Mouse (Mus musculus) CH12.LX (cell line): ENCODE measurements at regions not wholly inside any gene's neighbourhood (a gene's known extent, or its start where the extent isn't known, plus 50 kb on each side); places are given as distances from the start of the nearest gene placed in this dataset.

ENCODE experiments used
- DNase-seq: peaks from one replicate; pipeline ENCODE4 v3.0.0-alpha.2; 2013; ENCODE audit errors: extremely low read depth
- H3K27ac ChIP-seq: 2 replicates; pipeline ENCODE4 v1.5.1; 2012; ENCODE audit warnings: low read depth, mild to moderate bottlenecking, control low read depth, moderate library complexity; ENCODE audit not compliant: insufficient read depth
- H3K27me3 ChIP-seq: replicated peaks from 2 replicates; pipeline ENCODE3; 2012; ENCODE audit warnings: inconsistent platforms
- H3K36me3 ChIP-seq, 2 experiments: replicated peaks in 1 of 2; 2 replicates each; pipeline versions ENCODE3 to v1.6.1; 2012; ENCODE audit warnings: inconsistent platforms in 1 of 2, low read length in 1 of 2, mild to moderate bottlenecking in 1 of 2, mixed read lengths in 1 of 2, moderate library complexity in 1 of 2; ENCODE audit not compliant: control insufficient read depth in 1 of 2, insufficient read depth in 1 of 2
- H3K4me1 ChIP-seq, 2 experiments: 2 replicates each; pipeline ENCODE4 v1.6.1; 2012; ENCODE audit warnings: inconsistent platforms in 1 of 2, moderate library complexity in 1 of 2; ENCODE audit not compliant: insufficient read depth in 2 of 2, control insufficient read depth in 1 of 2
- H3K4me2 ChIP-seq: 2 replicates; pipeline ENCODE4 v1.6.1; 2012; ENCODE audit warnings: low read depth, mild to moderate bottlenecking, control low read depth; ENCODE audit not compliant: poor library complexity, insufficient read depth, severe bottlenecking
- H3K4me3 ChIP-seq, 3 experiments: fragments of 150-350 bp in 1 of 3; sonication (generic) in 1 of 3; replicated peaks in 1 of 3; 2 replicates each; pipeline versions ENCODE3 to v1.5.1; 2011 to 2012; ENCODE audit warnings: low read depth in 2 of 3, low read length in 2 of 3, mild to moderate bottlenecking in 2 of 3, moderate library complexity in 2 of 3, control low read depth in 1 of 3, improper control_type of control experiment in 1 of 3, inconsistent platforms in 1 of 3, mixed read lengths in 1 of 3; ENCODE audit not compliant: poor library complexity in 1 of 3
- H3K79me2 ChIP-seq: replicated peaks from 2 replicates; pipeline ENCODE4 v1.6.1; 2012; ENCODE audit warnings: mild to moderate bottlenecking, moderate library complexity; ENCODE audit not compliant: control insufficient read depth, poor library complexity, insufficient read depth, severe bottlenecking; ENCODE audit errors: extremely low read depth
- H3K9ac ChIP-seq: 2 replicates; pipeline ENCODE4 v1.6.1; 2012; ENCODE audit warnings: low read depth, mild to moderate bottlenecking, control low read depth, moderate library complexity; ENCODE audit not compliant: insufficient read depth
- H3K9me3 ChIP-seq: replicated peaks from 2 replicates; pipeline ENCODE3; 2012; ENCODE audit warnings: low read length, inconsistent platforms, mixed read lengths
- BHLHE40 ChIP-seq: IDR thresholded peaks from 2 replicates; pipeline ENCODE4 v1.6.1; 2011; ENCODE audit warnings: mild to moderate bottlenecking, low read depth, low read length, improper control_type of control experiment
- ETS1 ChIP-seq: conservative IDR thresholded peaks from 2 replicates; pipeline ENCODE4 v1.6.1; 2012; ENCODE audit warnings: low read depth, mild to moderate bottlenecking, inconsistent platforms, low read length, improper control_type of control experiment, moderate library complexity
- IRF4 ChIP-seq: IDR thresholded peaks from 2 replicates; pipeline ENCODE4 v1.6.1; 2014; ENCODE audit warnings: low read depth, mild to moderate bottlenecking, inconsistent platforms, low read length, improper control_type of control experiment
- JUN ChIP-seq: IDR thresholded peaks from 2 replicates; pipeline ENCODE4 v1.6.1; 2011; ENCODE audit warnings: low read depth, mild to moderate bottlenecking, low read length, improper control_type of control experiment, moderate library complexity; ENCODE audit not compliant: insufficient read depth
- JUND ChIP-seq: conservative IDR thresholded peaks from 2 replicates; pipeline ENCODE4 v1.6.1; 2011; ENCODE audit warnings: low read depth, low read length, improper control_type of control experiment
- MAFK ChIP-seq: IDR thresholded peaks from 2 replicates; pipeline ENCODE4 v1.6.1; 2011; ENCODE audit warnings: low read length, improper control_type of control experiment; ENCODE audit not compliant: insufficient replicate concordance
- MAZ ChIP-seq: IDR thresholded peaks from 2 replicates; pipeline ENCODE4 v1.6.1; 2012; ENCODE audit warnings: low read depth, mild to moderate bottlenecking, inconsistent platforms, low read length, improper control_type of control experiment, moderate library complexity
- MYC ChIP-seq: IDR thresholded peaks from 2 replicates; pipeline ENCODE4 v1.6.1; 2011; ENCODE audit warnings: low read depth, mild to moderate bottlenecking, improper control_type of control experiment, low read length
- POLR2A ChIP-seq: IDR thresholded peaks from 2 replicates; pipeline ENCODE4 v1.6.1; 2011; ENCODE audit warnings: low read depth, mild to moderate bottlenecking, improper control_type of control experiment, low read length
- RCOR1 ChIP-seq: conservative IDR thresholded peaks from 2 replicates; pipeline ENCODE4 v1.6.1; 2012; ENCODE audit warnings: low read depth, mild to moderate bottlenecking, inconsistent platforms, low read length, improper control_type of control experiment
- SIN3A ChIP-seq: IDR thresholded peaks from 2 replicates; pipeline ENCODE4 v1.6.1; 2012; ENCODE audit warnings: low read length, improper control_type of control experiment, inconsistent platforms
- TBP ChIP-seq: conservative IDR thresholded peaks from 2 replicates; pipeline ENCODE4 v1.6.1; 2011; ENCODE audit warnings: low read depth, low read length, improper control_type of control experiment
- UBTF ChIP-seq: IDR thresholded peaks from 2 replicates; pipeline ENCODE4 v1.6.1; 2012; ENCODE audit warnings: low read depth, mild to moderate bottlenecking, inconsistent platforms, low read length, improper control_type of control experiment, moderate library complexity
- USF1 ChIP-seq: IDR thresholded peaks from 2 replicates; pipeline ENCODE4 v1.6.1; 2014; ENCODE audit warnings: low read depth, mild to moderate bottlenecking, inconsistent platforms, low read length, improper control_type of control experiment
- USF2 ChIP-seq: conservative IDR thresholded peaks from 2 replicates; pipeline ENCODE4 v1.6.1; 2011; ENCODE audit warnings: low read depth, low read length, improper control_type of control experiment
- ZMIZ1 ChIP-seq: IDR thresholded peaks from 2 replicates; pipeline ENCODE4 v1.6.1; 2012; ENCODE audit warnings: low read depth, mild to moderate bottlenecking, inconsistent platforms, low read length, improper control_type of control experiment
- dilution Hi-C: fragments of 300-500 bp; cut with MboI; formaldehyde crosslinking; loops from 2 replicates; pipeline ENCODE4 v1.14.3; 2020; ENCODE audit warnings: low sequenced_read_pairs; ENCODE audit not compliant: extremely low pct_unique_long_range_greater_than_20kb, extremely low pct_ligation_motif_present
- in situ Hi-C: fragments of 300-500 bp; cut with MboI; formaldehyde crosslinking; loops from 3 replicates; pipeline ENCODE4 v1.14.3; 2019; ENCODE audit warnings: low sequenced_read_pairs, low pct_ligation_motif_present, low pct_unique_long_range_greater_than_20kb, mixed read lengths

- dilution Hi-C loops (no loop called here), in situ Hi-C loops (no loop called here)
- TF ChIP-seq TBP (no peak), SIN3A (no peak), BHLHE40 (no peak), MYC (no peak), MAZ (no peak), ETS1 (no peak), JUND (no peak)
Observed at GRCm38 (mm10) chr14:24886896-24887421, 400.0 kb downstream of the Rps24 start.

DNA sequence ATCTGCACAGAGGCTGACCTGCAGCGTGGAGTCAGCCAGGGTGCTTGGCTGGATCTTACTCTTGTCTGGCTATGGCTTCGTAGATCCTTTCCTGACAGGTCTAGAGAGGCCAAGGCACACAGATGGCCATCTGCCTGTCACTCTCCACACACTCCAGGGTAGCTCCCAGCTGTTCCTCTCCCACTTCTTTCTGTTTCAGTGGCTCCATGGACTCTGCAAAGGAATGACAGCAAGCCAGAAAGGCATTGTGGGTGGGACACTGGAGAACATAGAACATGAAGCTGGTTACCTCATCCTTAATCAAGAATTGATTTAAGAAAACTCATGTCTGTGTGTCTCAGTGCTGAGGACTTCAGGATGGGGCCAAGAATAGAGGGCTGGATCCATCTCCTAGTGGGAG lies 403.9 kb downstream of the Rps24 start:
- Histone ChIP-seq H3K9ac (no peak overlapping the region), H3K4me2 (no peak overlapping the region), H3K27me3 (peaks cover 1% of the 10 kb centered on the region), H3K9me3 (no peaks in the 10 kb centered on the region), H3K4me3 (no peak overlapping the region), H3K27ac (no peak overlapping the region)
- DNase-seq = no peak
- dilution Hi-C loops = no loop called here
- in situ Hi-C loops = no loop called here
- TF ChIP-seq POLR2A = no peak
- TF ChIP-seq MAFK = no peak
- no peak for TF ChIP-seq ETS1
- TF ChIP-seq USF1 = no peak
- no peak for TF ChIP-seq JUND
- no peak for TF ChIP-seq USF2
- TF ChIP-seq RCOR1 = no peak
- TF ChIP-seq JUN = no peak
- no peak for TF ChIP-seq IRF4
- no peak for TF ChIP-seq MAZ
- no peak for TF ChIP-seq SIN3A
- no peak for TF ChIP-seq ZMIZ1
- no peak for TF ChIP-seq UBTF
- TF ChIP-seq, all 38 proteins: peak for 0
- Histone ChIP-seq H3K79me2 (no peaks in the 10 kb centered on the region), H3K4me1 (no peaks in the 10 kb centered on the region), H3K36me3 (no peaks in the 10 kb centered on the region)

More at GRCm38 (mm10) chr14:24886896-24887421, 400.0 kb downstream of the Rps24 start:
- DNase-seq = no peak
- H3K4me1 ChIP-seq = no peaks in the 10 kb centered on the region
- H3K79me2 ChIP-seq = no peaks in the 10 kb centered on the region
- peaks cover 1% of the 10 kb centered on the region for H3K27me3 ChIP-seq
- peaks cover 4% of the 10 kb centered on the region for H3K9me3 ChIP-seq
- H3K36me3 ChIP-seq = no peaks in the 10 kb centered on the region
- no peak overlapping the region for H3K9ac ChIP-seq
- no peak overlapping the region for H3K4me3 ChIP-seq
- H3K27ac ChIP-seq = no peak overlapping the region
- no peak overlapping the region for H3K4me2 ChIP-seq
